Mouse (Mus musculus) right cerebral cortex, postnatal 10 days (tissue): ENCODE measurements around the gene Snrpf.
"Not testable (repeated sequence)": the region's sequence is repeated elsewhere in the genome, so short reads cannot be mapped to it uniquely, and the experiment has no call there.

ENCODE experiments used
- DNase-seq, 2 experiments: peaks; one replicate each; pipeline ENCODE4 v3.0.0; 2021; ENCODE audit warnings: low spot score in 2 of 2

Snrpf gene

DNA sequence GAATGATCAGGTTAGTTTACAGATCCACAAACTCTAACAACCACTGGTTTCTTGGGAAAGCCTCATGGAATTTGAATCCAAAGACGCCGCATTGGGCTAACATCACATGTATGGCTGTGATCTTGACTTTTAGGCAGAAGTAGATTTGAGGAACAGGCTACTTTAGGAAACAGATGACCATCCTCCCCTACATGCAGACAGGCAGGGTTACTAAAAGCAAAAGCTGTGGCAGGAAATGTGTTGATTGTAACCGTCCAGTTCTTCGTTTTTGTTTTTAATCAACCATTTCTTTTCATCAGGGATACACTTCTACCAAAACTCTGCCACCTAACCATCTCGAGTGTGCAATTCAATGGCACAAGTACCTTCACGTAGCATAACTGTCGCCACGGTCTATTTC lies 13.5 kb downstream of the Snrpf start:
- no peak for DNase-seq

DNA sequence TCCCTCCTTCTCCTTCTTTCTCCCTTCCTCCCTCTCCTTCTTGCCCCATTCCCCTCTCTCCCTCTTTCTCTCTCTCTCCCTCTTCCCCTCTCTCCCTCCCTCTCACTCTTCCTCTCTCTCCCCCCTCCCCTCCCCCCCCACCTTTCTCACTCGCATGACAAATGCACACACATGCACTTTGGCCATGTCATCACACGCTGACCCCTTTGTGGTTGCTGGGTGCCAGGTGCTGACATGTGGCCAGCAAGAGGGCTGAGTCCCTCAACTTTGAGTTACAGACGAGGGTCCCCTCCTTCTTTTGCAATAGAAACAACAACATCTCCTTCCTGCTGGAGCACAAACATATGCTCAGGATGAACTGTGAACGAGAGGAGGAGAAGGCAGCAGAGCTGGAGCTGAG lies 14.5 kb downstream of the Snrpf start:
- DNase-seq, result no peak

DNA sequence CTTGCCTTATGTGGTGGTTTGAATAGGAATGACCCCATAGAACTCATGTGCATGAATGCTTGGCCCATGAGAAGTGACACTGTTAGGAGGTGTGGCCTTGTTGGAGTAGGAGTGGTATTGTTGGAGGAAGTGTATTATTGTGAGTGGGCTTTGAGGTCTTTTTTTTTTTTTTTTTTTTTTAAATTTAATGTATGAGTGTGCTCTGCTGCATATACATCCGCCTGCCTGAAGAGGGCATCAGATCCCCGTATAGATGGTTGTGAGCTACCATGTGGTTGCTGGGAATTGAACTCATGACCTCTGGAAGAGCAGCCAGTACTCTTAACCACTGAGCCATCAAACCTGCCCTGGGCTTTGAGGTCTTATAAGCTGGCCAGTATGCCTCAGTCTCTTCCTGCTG lies 17.3 kb downstream of the Snrpf start:
- no peak for DNase-seq

DNA sequence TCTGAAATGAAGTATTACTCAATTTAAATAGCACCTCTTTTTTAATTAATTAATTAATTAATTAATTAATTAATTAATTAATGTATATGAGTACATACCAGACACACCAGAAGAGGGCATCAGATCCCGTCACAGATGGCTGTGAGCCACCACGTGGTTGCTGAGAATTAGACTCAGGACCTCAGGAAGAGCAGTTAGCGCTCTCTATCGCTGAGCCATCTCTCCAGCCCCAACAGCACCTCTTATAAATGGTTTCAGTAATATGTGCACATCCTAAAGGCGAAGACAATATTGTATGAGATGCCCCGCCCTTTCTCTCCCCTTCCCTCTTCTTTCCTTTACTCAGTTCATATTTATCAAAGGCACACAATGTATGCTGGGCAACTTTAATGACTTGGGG lies 20.8 kb downstream of the Snrpf start:
- no peak for DNase-seq

DNA sequence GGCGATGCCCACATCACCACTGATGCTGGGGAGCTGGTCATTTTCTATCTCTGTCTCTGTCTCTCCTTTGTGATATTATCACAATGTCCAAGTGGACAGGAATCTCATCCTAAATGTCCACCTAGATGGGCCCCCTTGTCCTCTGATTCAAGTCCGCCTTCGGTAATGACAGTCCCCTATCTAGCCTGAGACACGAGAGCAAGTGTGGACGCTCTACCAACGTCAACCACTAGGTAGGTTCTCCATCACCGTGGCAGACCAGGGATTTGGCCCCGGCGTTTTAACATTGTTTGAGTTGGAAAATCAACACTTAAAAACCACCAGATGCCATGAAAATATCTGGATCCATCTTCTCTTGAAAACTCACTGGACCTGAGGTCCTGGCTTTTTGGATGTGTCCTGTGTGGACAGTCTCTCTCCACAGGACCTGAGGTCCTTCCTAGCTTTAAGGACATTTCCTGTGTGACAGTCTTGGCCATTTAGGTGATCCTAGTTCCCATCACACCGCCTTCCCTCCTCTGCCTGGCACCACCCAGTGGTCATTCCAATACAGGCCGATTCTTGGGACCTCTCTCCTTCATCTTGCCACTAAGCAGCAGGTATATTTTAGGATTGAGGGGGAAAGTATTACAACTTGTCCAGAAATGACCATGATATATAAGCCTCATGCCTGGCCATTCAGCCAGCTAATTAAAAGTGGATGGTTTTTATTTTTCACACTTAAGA lies 21.5 kb downstream of the Snrpf start:
- no peak for DNase-seq

DNA sequence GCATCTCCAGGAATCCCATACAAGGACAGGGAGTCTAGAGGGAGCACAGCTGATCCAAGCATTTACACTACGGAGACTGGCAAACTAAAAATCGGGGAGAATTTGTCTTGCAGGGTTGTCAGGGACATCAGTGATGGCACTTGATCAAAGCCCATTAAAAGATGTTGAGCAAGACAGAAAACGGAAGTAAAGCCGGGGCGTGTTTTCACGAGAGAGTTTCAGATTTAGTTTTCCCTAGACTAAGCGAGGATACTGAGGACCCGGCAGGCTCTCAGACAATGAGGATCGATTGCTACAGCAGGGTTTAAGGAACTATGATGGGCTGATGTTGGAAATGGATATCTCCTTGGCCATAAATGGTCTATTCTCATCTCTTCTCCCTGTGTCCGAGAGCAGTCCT lies 22.4 kb downstream of the Snrpf start:
- DNase-seq, result no peak

DNA sequence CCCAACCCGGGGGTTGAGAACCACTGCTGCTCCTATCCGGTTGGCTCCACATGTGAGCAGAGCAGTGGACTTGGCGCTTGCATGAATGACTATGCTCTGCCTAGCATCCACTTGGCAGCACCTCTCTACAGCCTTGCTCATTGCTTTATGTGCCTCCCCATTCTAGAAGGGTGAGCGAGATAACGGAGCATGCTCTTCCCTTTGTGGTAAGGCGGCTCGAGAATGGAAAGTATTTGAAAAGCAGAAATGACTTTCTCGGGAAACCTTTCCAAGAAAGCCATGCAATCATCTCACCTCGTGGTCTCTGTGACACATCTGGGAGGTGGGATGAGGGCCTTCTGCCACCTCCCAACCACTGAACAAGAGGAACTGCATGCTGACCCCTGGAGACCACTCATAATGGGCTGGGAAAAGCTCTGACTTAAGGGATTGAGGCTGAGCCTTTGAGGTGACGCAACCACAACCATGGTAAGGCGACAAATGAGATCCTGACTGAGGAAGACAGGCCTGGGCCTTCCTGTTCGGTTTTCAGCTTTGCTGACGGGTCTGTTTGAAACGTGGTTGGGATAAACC lies 24.9 kb downstream of the Snrpf start:
- no peak for DNase-seq

DNA sequence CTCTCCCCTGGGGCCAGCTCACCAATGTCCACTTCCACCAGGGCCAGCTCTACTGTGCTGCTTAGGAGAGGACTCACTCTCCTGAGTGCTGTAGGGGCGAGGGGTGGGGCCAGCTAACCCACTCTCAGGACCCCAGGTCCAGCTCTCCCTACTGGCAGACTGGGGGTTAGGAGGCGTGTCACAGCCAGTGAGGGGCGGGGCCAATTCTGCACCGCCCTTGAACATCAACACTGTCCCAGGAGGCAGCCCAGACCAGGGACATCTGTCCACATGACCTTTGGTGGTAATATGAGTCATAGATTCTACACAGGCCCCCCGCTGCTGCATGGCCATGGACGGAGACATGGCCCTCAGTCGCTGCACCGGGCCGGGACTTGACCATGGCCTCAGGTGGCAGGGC lies 29.7 kb downstream of the Snrpf start:
- DNase-seq, result no peak

DNA sequence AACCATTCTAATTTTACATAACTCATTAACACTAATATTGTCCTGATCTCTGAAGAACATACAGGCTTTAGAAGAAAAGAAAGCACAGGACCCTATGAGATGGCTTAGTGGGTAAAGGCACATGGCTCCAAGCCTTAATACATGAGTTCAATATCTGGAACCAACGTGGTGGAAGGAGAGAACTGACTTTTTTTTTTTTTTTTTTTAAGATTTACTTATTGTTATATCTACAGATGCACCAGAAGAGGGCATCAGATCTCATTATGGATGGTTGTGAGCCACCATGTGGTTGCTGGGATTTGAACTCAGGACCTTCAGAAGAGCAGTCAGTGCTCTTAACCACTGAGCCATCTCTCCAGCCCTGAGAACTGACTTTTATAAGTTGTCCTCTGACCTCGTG lies 31.5 kb downstream of the Snrpf start:
- not testable (repeated sequence) for DNase-seq

DNA sequence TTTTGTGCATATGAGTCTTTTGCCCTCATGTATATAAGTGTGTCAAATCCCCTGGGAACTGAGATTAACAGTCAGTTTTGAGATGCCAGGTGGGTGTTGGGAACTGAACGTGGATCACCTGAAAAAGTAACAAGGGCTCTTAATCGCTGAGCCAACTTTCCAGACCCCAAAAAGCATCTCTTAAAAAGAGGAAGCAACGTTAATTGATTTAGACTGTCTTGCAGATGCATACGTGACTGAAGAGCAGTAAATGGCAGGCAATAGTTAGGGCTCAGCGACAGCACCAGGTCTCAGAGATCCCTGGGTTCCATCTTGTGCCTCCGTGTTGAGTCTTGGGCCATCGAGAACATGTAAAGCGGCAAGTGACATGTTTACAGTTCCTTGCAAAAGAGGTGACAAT lies 36.9 kb downstream of the Snrpf start:
- no peak for DNase-seq

DNA sequence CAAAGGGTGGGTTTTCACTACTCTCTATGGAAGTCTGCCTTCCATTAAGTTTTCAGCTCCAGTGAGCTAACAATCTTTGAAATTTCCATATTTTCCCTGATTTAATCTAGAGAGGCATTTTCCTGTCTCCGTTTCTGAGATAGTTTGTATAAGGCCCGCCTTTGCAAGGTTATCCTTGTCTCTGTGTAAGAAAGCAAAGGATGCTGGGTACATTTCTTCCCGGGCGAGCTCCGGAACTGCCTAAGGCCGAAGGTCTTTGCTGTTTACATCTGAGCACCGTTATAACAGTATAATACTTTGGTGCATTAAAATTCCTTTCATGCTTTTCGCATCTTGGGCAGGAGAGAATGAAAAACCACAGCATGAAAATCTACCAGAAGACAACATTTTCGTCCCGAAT lies 39.7 kb downstream of the Snrpf start:
- no peak for DNase-seq

DNA sequence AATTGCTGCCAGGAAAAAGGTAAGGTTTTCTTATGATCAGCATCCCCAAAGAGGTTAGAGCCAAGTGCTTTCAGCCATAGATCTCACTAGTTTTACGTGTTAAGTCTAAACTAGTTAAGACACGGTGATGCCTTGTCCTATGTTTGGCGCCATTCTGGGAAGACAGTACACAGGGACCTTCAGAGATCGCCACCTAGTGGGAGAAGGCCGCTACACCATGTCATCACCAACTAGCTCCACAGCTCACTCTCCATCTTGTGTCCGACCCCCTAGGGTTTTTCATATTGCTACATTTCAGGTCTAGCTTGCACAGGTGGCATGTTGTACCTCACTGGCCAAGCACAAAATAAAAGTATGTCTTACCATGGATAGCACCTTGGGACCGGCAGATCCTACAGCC lies 40.5 kb downstream of the Snrpf start:
- peak; percentile 74 to 83 for DNase-seq

DNA sequence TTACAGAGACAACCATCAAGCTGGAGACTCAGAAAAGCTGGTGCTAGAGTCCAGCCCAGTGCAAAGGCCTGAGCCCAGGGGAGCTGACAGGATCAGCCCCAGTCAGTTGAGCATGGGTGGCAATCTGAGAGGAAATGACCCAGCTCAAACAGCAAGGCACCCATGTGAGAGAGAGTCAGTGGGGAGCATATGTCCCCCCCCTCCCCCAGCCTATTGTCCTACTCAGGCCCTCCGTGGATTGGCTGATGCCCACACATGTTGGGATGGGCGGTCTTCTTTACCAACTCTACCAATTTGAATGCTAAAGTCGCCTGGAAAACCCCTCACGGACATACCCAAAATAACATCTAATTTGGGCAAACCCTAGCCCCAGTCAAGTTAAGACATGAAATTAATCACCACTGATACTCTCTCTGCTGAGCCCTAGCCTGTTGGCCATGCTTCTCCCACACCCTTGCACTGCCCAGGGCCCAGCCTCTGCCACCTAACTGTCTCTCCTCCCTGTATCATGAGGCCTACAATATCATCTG lies 41.7 kb downstream of the Snrpf start:
- no peak for DNase-seq

DNA sequence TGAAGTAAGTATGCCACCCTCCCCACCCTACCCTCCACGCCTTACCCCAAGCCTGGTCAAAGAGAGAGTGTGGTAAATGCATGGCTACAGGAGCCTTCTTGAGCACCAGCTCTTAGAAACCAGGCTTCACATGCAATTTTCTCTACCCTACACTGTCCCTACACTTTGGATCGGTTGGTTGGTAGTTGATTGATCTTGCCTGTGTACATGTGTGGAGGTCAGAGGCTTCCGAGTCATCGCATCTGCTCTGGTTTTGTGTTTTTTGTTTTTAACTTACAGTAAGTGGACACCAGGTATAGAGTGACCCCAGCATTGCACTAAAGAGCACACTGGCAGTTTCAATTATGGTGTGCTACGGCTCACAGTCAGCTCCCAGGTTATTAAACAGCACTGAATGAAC lies 45.3 kb downstream of the Snrpf start:
- DNase-seq, result no peak

DNA sequence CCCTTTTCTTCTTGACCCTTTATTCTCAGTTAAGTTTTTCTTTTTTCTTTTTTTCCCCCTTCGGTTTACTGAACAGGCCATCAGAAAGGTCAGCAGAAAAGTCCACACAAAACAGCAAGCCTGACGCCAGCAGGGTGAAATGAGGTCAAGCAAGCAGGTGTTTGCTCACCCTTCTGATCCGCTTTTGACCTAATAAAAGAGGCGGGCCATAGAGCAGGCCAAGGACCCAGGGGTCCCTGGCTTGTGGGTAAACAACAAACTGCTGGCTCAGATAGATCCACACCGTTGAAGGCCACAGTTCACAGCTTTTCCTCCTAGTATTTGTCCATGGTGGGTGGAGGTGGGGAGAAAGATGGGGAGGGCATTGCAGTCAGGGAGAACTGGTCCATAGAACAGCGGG lies 46.3 kb downstream of the Snrpf start:
- DNase-seq, result no peak

DNA sequence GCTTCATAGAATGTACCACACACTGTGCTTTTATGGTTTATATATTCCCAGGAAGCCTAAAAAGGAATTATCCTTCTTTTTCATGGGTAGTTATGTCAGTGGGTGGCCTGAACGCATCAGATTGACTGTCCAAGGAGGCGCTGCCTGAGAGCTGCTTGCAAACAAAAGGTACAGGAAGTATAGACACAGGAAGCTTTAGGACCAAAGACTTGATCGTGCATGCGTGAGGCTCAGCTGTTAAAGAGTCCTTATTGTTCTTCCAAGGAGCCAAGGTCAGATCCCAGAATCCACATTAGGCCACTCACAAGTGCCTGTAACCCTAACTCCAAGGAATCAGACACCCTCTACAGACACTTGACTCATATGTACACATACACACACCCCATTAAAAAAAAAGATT lies 47.1 kb downstream of the Snrpf start:
- DNase-seq, result no peak

DNA sequence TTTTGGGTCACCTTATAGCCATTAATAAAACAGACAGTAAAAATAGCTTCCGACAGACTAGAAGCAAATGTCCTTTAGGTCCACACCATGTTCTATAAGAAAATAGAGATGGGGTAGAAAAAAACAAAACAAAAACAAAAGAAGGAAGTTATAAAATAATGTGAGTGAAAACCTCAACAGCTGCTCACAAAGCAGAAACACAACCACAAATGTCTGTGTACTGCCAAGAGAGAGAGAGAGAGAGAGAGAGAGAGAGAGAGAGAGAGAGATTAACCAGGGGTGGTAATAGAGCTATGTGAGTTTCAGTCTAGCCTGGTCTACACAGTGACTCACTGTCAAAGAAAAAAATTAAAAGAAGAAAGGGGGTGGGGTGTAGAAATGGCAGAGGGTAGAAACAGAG lies 47.9 kb downstream of the Snrpf start:
- DNase-seq, result no peak

DNA sequence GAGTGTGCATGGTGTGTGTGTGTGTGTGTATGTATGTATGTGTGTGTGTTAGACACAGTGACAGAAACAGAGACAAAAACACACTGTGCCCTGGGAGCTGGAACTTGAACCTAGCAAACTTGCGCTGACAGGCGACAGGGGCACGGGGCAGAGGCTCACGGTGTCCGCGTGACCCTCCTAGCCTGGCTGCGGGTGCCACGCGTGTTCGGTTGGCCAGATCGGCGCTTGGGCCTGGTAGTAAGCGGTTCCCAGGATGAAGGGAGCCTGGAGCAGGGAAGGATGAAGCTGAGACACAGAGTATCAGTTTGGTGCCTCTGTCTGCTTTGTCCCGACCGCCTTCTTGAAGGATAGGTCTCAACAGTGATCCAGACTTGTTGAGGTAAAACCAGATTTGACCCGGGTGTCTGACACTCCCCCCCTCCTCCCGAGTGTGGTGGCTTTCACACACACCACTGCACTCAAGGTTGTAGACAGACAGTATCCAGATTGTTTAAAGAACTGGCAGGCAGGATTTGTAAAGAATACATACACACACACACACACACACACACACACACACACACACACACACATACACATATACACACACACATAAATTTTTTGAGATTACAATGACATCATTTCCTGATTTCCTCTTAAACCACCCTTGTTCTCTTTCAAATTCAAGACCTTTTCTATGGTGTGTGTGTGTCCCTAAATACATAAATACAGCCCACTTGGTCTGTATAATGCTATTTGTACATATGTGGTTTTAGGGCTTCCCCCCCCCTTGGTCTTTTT lies 48.9 kb downstream of the Snrpf start, which contains the start of gene Ccdc38:
Gene Ccdc38, plus strand, starts transcription at position 202 of the 780 bp plus-strand sequence.
- DNase-seq, result no peak

DNA sequence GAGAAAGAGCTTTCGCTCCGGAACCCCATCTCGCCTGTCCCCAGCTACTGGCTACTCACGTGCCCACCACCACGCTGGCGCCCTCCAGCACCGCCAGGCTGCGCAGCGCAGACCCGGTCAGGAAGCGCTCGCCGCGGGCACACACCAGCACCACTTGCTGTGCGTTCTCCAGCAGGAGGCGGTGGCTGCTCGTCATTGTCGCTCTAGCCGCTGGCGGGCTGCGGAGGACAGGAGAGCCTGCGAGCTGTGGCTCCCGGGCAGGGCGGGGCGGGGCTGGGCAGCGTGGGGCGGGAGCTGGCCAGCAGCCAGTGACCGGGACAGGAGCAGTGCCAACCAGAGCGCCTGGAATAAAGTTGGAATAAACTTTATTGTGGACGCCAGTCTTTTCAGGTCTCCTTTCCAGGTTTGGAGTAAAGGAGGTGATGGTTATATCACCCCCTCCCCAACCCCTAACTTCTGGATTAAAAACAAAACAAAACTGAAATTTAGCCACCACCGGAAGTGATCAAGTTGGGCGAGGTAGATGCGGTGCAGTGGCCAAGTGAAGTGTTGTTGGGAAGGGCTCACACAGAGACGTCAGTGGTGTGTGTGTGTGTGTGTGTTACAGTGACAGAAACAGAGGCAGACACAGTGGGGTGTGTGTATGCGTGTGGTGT lies 49.6 kb downstream of the Snrpf start, which contains the start of gene Amdhd1:
Gene Amdhd1, minus strand, starts transcription at position 259 of the 656 bp plus-strand sequence.
- DNase-seq, result peak; percentile 77 to 80

DNA sequence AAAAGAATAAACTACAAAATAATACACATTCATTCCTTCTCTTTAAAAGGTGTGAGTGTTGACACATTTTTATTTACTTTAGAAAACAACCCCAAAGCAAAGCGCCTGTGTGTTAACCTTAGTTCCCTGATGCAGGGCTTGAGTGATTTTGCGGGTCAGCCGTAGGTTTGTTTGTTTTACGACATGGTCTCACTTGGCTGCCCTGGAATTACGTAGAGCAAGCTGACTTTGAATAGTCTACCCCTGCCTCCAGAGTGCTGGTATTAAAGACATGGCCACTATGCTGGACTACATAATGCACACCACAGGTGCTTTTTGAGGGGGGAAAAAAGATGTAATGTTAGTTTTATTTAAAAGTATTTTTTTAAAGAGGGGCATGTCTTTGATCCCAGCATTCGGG lies 50.7 kb downstream of the Snrpf start:
- DNase-seq, result no peak

DNA sequence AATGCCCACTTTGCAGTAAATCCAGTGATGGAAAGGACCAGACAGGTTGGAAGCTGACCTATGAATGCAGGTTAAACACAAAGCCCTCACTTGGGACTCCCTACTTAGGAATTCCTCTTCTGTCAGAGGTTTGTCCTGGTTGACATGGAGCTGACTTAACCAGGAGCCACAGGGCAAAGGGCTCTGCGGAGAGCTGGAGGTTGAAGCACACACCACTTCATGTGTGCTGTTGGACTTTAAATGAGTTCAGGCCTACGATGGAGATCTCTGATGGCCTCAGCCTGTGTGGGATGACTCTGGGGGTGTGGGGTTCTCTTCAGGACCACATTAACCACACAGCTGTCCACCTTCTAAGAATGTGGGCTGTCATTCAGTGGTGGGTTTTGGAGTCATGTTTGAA lies 51.2 kb downstream of the Snrpf start:
- DNase-seq, result no peak
